Mouse (Mus musculus): ENCODE measurements around the gene Cnpy3. TPM values are rescaled to one million over a fixed set of nuclear protein-coding genes. Genes with fewer than 3 reads are reported as not detected.
A peak's percentile ranks its signal among the peaks of the same experiment; 100 is the strongest.

The Cnpy3 gene
- total and polyA plus RNA-seq, 3 experiments, result 19.7 to 21.5 (median 19.8) TPM

- intact Hi-C loops (cut with DNase I), result no loop called here
- no peaks in the 10 kb centered on the region for H3K36me3 ChIP-seq (ENCODE audit: control insufficient read depth, insufficient read depth, low read length)
- H3K4me3 ChIP-seq, result no peak overlapping the region
- no peaks in the 10 kb centered on the region for H3K27me3 ChIP-seq (ENCODE audit: control insufficient read depth, insufficient read depth, low read length)
- 95% methylated on average over 7 of the region's 7 CpGs for WGBS
- H3K9ac ChIP-seq (ENCODE audit: low read depth, low read length), result no peak overlapping the region
- H3K79me2 ChIP-seq (replicated peaks; ENCODE audit: control insufficient read depth, insufficient read depth, low read length), result no peaks in the 10 kb centered on the region
- no peak for DNase-seq
- TF ChIP-seq EP300 (IDR thresholded peaks at IDR 0.05; ENCODE audit: insufficient read depth, low read depth, low read length) (no peak), CTCF (IDR thresholded peaks at IDR 0.05) (no peak), POLR2A (IDR thresholded peaks at IDR 0.05; ENCODE audit: insufficient read depth, low read depth, low read length) (no peak)
- no peak overlapping the region for H3K27ac ChIP-seq
- H3K4me1 ChIP-seq (ENCODE audit: control insufficient read depth, insufficient read depth, low read length), result no peaks in the 10 kb centered on the region
Observed at GRCm38 (mm10) chr17:46721077-46721476, 30.9 kb downstream of the Cnpy3 start.

- intact Hi-C loops (cut with DNase I), result loop anchor here (5.0 kb wide), 2 partner anchors 37 to 163 kb away; partner anchors contain the start of gene Cnpy3
Observed at GRCm38 (mm10) chr17:46714756-46715481, 37.1 kb downstream of the Cnpy3 start.

GRCm38 (mm10) chr17:46713849-46714248 lies 38.2 kb downstream of the Cnpy3 start:
- Histone ChIP-seq H3K27ac (no peak overlapping the region), H3K9ac (ENCODE audit: low read depth, low read length) (no peak overlapping the region), H3K36me3 (ENCODE audit: control insufficient read depth, insufficient read depth, low read length) (0 out of 2 replicates have a peak, but pooled peaks cover 2% of the 10 kb centered on the region), H3K4me1 (ENCODE audit: control insufficient read depth, insufficient read depth, low read length) (peaks cover 1% of the 10 kb centered on the region; the same call in 1 of the 2 replicates), H3K79me2 (replicated peaks; ENCODE audit: control insufficient read depth, insufficient read depth, low read length) (peaks cover 2% of the 10 kb centered on the region; the same call in 1 of the 2 replicates), H3K27me3 (ENCODE audit: control insufficient read depth, insufficient read depth, low read length) (no peaks in the 10 kb centered on the region), H3K4me3 (no peak overlapping the region)
- no peak for DNase-seq
- intact Hi-C loops (cut with DNase I), result loop anchor here (2.0 to 5.0 kb wide), 3 partner anchors 33 to 162 kb away; partner anchors contain the start of genes Cnpy3 and Klhdc3
- TF ChIP-seq POLR2A (IDR thresholded peaks at IDR 0.05; ENCODE audit: insufficient read depth, low read depth, low read length), result no peak
- no peak for TF ChIP-seq EP300 (IDR thresholded peaks at IDR 0.05; ENCODE audit: insufficient read depth, low read depth, low read length)
- TF ChIP-seq CTCF (IDR thresholded peaks at IDR 0.05), result no peak
- 64% methylated on average over 9 of the region's 9 CpGs for WGBS

More at GRCm38 (mm10) chr17:46714756-46715481, 37.1 kb downstream of the Cnpy3 start:
- Histone ChIP-seq H3K4me1 (ENCODE audit: control insufficient read depth, insufficient read depth, low read length) (peaks cover 1% of the 10 kb centered on the region; the same call in 1 of the 2 replicates), H3K79me2 (replicated peaks; ENCODE audit: control insufficient read depth, insufficient read depth, low read length) (peaks cover 2% of the 10 kb centered on the region; the same call in 1 of the 2 replicates), H3K27ac (no peak overlapping the region), H3K36me3 (ENCODE audit: control insufficient read depth, insufficient read depth, low read length) (0 out of 2 replicates have a peak, but pooled peaks cover 2% of the 10 kb centered on the region), H3K27me3 (ENCODE audit: control insufficient read depth, insufficient read depth, low read length) (no peaks in the 10 kb centered on the region), H3K9ac (ENCODE audit: low read depth, low read length) (no peak overlapping the region), H3K4me3 (no peak overlapping the region)
- WGBS, result 91% methylated on average over 11 of the region's 11 CpGs
- TF ChIP-seq CTCF (IDR thresholded peaks at IDR 0.05) (peak; percentile 69), POLR2A (IDR thresholded peaks at IDR 0.05; ENCODE audit: insufficient read depth, low read depth, low read length) (no peak), EP300 (IDR thresholded peaks at IDR 0.05; ENCODE audit: insufficient read depth, low read depth, low read length) (no peak)
- no peak for DNase-seq

- Histone ChIP-seq H3K79me2 (replicated peaks; ENCODE audit: control insufficient read depth, insufficient read depth, low read length) (peaks cover 2% of the 10 kb centered on the region; the same call in 1 of the 2 replicates), H3K4me3 (peak overlapping the region; percentile 75), H3K27ac (peak overlapping the region; percentile 86), H3K9ac (ENCODE audit: low read depth, low read length) (no peak overlapping the region; the same call in 1 of the 2 replicates), H3K27me3 (ENCODE audit: control insufficient read depth, insufficient read depth, low read length) (no peaks in the 10 kb centered on the region), H3K4me1 (ENCODE audit: control insufficient read depth, insufficient read depth, low read length) (peaks cover 1% of the 10 kb centered on the region; the same call in 1 of the 2 replicates), H3K36me3 (ENCODE audit: control insufficient read depth, insufficient read depth, low read length) (0 out of 2 replicates have a peak, but pooled peaks cover 2% of the 10 kb centered on the region)
- intact Hi-C loops (cut with DNase I), result loop anchor here (2.0 to 5.0 kb wide), 3 partner anchors 32 to 160 kb away; partner anchors contain the start of genes Cnpy3 and Klhdc3
- no peak for DNase-seq
- no peak for TF ChIP-seq EP300 (IDR thresholded peaks at IDR 0.05; ENCODE audit: insufficient read depth, low read depth, low read length)
- TF ChIP-seq CTCF (IDR thresholded peaks at IDR 0.05), result no peak
- TF ChIP-seq POLR2A (IDR thresholded peaks at IDR 0.05; ENCODE audit: insufficient read depth, low read depth, low read length), result no peak
- 25% methylated on average over 7 of the region's 7 CpGs for WGBS
Observed at GRCm38 (mm10) chr17:46712442-46712841, 39.6 kb downstream of the Cnpy3 start.

- Histone ChIP-seq H3K4me3 (peak overlapping the region; percentile 75), H3K36me3 (ENCODE audit: control insufficient read depth, insufficient read depth, low read length) (0 out of 2 replicates have a peak, but pooled peaks cover 2% of the 10 kb centered on the region), H3K9ac (ENCODE audit: low read depth, low read length) (peak overlapping the region; percentile 98), H3K79me2 (replicated peaks; ENCODE audit: control insufficient read depth, insufficient read depth, low read length) (peaks cover 2% of the 10 kb centered on the region; the same call in 1 of the 2 replicates), H3K4me1 (ENCODE audit: control insufficient read depth, insufficient read depth, low read length) (peaks cover 3% of the 10 kb centered on the region), H3K27me3 (ENCODE audit: control insufficient read depth, insufficient read depth, low read length) (no peaks in the 10 kb centered on the region), H3K27ac (peak overlapping the region; percentile 86)
- WGBS, result under 1% methylated on average over 67 of the region's 76 CpGs
- DNase-seq, result peak; percentile 60 to 62
- no peak for TF ChIP-seq EP300 (IDR thresholded peaks at IDR 0.05; ENCODE audit: insufficient read depth, low read depth, low read length)
- no peak for TF ChIP-seq CTCF (IDR thresholded peaks at IDR 0.05)
- no peak for TF ChIP-seq POLR2A (IDR thresholded peaks at IDR 0.05; ENCODE audit: insufficient read depth, low read depth, low read length)
- intact Hi-C loops (cut with DNase I), result loop anchor here (2.0 to 5.0 kb wide), 4 partner anchors 31 to 159 kb away; partner anchors contain the start of genes Cnpy3 and Klhdc3
Observed at GRCm38 (mm10) chr17:46711612-46712271, 40.3 kb downstream of the Cnpy3 start.

Measured in heart, adult 2 months (tissue).